Mouse (Mus musculus) left cerebral cortex, adult 18-20 months (tissue): ENCODE data around the gene Nrp1. TPM values are rescaled to one million over a fixed set of nuclear protein-coding genes. Genes with fewer than 3 reads are reported as not detected.

Source experiments
- DNase-seq, 2 experiments: peaks; one replicate each; pipeline ENCODE4 v3.0.0; 2021 to 2022; ENCODE audit warnings: low spot score in 2 of 2, mixed read lengths in 1 of 2
- total RNA-seq, 2 experiments: library from RNA; stranded (reverse); gene quantifications; 2 replicates each; pipeline ENCODE4 v1.2.3; 2021

Gene Nrp1
- total RNA-seq, 2 experiments from 2014 or later: 22.1 to 29.1 TPM

DNA sequence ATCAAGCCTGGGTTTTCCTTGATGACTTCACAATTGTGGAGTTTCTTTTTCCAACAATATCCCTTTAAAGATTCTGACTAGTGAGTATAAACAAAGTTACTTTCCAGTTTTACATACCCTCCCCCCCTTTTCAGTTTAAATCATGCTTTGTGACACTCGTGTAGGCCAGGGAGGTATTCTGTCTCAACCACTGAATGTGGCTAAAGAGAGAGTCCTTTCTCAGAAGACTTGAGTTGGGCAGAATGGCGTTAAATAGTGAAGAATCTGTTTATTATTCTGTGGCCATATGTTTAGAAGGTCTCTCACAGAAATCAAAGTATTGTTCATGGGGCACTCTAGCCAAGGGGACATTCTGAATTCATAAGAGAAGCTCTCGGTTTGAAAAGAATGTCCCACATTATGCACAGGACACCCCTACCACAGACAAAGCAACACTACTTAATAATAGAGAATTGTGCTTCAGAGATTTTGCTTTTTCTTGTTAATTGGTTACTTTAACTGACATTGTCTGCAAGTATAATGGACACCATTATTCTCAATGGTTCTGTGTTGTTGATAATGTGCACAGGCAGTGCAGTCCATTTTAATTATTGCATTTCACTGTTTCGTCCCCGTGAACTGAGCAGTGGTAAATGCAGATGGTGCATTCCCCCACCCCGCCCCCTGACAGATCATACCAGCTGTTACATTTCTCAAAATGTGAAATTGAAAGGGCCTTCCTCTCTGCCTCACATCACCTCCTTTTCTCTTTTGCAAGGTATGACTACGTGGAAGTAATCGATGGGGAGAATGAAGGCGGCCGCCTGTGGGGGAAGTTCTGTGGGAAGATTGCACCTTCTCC, 59.8 kb downstream of the Nrp1 start:
- no peak for DNase-seq

DNA sequence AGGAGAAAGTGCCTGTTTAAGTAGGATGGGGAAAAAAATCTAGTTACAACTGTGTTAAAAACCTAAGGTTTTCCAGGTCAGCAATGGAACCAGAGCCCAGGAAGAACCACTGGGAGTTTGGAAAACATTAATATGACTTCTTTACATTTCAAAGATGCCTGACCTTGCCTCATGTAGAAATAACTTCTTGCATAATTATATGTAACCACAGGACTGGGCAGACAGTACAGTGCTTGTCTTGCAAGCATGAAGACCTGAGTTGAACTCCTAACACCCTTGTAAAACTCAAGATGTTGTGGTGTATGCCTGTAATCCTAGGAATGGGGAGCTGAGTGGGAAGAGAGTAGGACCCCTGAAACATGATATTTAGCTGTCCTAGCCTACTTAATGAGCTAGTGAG, 61.6 kb downstream of the Nrp1 start:
- DNase-seq: no peak

DNA sequence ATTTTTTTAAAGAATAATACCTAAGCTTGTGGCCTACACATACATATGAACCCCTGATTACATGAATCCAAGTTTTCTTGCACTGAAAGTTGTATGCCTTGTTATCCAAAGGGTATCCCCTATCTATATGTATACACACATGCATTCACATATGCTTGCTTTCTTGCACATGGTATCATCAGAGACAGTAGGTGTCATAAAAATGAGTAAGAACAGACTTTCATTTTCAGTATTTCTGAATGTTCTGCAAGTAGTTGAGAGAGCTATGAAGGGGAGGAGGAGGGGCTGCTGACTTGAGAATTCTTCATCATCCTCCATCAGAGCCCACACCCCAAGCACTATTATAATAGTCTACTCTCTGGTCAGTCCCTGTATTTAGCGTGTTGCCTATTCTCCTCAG, 62.0 kb downstream of the Nrp1 start:
- DNase-seq: no peak

DNA sequence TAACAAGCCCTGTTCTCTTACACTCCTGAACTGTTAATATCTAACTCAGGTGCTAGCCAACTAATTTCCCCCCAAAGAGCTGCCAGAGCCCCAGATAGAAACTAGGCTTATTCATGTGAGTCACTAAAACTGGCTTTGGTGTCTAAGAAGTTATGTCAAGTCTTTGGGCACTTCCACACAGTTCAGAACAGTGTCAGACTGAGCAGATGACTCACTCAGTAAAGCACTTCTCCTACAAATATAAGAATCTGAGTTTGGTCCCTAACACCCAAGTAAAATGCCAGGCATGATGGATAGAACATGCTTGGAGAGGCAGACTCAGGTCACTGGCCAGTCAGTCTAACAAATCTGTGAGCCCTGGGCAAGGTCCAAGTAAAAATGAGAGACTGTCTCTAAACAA, 65.4 kb downstream of the Nrp1 start:
- no peak for DNase-seq

DNA sequence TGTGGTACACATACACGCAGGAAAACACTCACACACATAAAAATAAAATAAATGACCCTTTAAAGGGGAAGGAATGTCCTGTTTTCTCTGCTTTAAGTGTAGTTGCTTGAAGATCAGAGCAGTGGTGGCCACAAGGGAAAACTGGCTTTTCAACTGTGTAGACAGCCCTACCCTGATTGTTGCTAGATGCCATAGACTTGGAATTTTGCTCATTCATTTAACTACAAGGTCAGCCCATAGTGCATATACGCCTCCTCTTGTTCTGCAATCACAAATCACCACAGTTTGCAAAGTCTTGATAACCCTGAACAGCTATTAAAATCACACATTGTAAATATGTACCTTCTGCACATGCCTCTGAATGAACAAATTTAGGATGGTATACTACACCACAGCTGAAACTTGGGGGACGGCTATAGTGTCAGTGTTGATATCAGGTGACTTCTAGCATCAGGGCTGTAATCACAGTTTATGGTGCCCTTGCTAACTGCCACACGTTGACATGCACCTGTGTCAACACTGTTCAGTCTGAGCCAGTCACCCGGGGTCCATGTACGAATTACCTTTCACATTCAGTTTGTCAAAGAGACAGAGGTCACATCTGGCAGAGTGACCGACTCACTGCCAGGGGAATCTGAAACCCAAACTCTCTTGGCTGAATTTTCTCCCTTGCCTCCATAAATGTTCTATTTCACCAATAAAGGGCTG, 66.4 kb downstream of the Nrp1 start:
- no peak for DNase-seq

DNA sequence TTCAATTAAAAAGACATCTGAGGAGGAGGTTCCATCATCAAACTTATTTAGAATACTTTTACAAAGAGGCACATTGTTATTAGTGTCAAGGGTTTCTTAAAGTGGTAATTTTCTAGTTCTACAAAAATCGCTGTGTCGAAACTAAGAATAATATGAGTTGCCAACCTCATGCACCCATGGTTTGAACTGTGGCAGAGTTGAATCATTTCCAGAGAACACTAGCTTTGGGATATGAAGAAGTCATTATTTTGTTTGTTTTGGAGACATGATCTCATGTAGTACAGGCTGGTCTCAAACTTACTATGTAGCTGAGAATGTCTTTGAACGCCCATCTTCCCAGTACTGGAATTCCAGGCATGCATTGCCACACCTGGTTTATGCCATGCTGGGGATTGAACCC, 68.7 kb downstream of the Nrp1 start:
- no peak for DNase-seq

DNA sequence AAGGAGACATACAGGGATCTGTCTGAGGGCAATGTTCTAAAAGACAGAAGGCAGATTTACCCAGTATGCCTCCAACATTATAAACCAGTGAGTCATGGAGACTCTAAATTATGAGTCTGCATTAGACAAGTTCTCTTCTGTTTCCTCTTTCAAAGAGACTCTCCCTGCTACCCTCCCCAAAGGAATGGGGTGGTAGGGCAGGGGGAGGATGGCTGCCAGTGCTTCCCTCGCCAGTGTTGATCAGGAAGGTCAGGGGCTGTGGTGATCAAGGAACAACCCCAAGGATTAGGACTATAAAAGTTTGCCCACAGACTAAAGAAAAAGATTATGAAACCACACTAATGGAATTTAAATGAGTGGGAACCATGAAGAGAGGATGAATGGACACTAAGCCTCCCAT, 70.6 kb downstream of the Nrp1 start:
- no peak for DNase-seq

DNA sequence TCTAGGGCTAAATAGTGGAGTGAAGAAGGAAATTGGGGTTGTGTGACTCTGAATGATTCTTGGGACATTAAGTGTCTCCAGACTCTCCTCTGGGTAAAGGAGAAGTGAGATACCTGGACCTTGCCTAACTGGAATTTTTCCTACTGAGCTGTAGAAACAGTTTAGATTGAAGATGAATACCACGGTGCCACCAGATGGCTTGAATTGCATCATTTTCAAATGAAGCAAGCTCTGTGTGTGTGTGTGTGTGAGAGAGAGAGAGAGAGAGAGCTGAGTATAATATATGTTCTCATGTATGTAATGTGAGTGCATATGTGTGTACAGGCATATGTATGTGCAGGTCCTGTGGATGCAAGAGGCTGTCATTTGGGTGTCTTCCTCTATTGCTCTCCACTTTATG, 72.7 kb downstream of the Nrp1 start:
- no peak for DNase-seq

DNA sequence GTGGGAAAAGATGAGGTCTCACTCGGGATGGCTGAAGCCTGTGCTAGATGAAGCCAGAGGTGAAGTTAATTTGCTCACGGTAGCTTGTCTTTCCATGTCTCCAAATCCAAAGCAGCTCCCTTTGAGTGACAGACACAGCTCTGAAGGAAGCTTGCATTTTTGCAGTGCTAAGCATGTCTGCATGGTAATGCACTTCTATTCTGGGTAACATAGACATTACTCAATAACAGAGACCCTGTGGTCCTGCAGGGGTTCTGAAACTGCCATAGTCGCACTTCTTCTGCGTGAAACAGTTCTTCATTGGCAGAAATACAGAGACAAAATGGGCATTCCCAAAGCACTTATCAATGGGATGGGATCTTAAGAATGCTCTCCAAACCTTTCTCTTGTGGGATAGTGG, 77.3 kb downstream of the Nrp1 start:
- DNase-seq: no peak

DNA sequence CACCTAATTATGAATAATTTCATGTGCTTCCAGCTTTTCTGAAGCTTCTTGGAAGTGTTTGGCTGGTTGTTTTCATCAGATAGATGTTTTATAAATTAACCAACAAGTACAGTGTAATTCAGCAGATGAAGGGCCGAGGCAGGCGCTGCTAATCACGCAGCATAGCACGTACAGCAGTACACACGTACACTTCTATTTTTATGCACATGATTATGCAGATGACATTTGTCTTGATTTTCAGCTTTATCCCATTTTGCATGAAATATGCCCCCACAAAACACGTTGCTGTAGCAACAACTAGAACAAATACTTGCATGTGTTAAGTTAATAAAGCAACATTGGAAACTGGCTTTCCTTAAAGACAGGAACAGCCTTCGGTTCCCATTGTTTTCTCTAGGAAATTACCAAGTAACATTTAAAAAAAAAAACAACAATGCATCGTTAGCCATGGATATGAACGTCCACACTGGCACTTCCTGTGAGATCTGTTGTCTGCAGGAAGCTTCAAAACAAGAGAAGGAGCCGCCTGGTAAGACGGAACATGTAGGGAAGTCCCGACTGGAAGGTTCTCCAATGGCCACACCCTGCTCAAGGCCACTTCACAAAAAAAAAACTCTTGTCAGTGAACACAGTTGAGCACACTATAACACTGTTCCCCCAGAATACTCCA, 78.9 kb downstream of the Nrp1 start:
- DNase-seq: no peak

DNA sequence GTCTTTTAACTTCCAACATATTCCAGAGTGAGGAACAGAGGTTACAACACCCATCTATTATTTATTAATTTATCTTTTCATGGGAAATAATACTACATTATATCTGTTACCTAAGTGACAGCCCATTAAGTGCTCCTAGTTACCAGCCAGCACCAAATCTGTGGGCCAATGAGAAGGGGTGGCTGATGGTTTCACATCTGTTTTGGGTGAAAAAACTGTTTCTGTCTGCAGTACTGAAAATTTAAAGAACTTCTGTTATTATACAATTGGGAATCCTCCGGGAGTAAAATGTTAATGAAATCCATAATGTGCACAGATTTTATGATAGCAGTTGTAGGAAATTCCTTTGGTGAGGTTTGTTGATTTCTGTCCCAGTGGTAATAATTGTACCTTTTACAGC, 83.0 kb downstream of the Nrp1 start:
- no peak for DNase-seq

DNA sequence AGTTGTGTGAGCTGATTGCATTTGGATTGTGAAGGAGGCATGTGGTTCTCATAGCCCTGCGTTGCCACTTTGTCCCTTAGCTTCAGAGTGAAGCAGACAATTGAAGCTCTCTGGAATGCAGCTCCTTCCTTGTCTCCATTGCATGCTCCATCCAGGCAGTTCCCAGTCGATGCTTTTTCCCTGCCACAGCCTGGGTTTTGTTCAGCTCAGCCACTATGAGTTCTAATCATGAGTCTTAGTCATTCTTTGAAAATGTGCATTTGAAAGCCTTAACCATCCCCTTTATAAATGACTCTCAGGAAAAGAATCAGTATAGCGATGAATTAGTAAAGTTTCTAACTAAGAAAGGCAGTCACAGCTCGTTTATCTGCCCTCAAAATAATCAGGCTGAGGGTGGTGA, 87.2 kb downstream of the Nrp1 start:
- no peak for DNase-seq

DNA sequence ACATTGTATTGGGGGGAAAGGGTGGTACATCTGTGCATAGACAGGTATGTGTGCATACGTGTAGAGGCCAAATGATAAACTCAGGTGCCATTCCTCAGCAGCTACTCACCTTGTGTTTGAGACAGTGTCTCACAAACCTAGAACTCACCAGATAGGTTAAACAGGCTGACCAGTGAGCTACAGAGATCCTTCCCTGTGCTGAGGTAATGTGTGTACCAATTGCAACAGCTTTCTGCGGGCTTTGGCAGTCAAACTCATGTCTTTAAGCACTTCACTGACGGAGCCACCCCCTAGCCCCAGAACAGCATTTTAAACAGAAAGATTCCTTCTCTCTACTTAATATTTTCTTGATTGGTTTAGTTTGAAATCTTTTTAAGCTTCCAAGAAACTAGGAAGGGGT, 88.2 kb downstream of the Nrp1 start:
- DNase-seq: no peak

DNA sequence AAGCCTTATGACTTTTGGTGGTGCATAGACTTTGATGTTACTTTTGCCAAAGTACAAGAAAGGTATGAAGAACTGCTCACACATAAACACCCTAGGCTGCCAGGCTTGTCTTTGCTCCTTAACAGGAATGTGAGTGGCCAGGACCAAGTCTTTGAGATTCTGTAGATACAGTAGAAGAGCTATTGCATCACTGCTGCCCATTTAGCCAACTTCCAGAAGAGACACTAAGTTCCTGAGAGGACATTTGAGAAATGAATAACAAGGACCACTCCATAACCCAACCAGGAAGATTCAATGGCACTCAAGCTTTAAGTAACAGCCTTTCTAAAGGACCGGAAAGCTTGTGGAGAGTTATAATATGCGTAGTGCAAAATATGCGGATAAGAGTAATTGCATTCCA, 88.9 kb downstream of the Nrp1 start:
- no peak for DNase-seq

DNA sequence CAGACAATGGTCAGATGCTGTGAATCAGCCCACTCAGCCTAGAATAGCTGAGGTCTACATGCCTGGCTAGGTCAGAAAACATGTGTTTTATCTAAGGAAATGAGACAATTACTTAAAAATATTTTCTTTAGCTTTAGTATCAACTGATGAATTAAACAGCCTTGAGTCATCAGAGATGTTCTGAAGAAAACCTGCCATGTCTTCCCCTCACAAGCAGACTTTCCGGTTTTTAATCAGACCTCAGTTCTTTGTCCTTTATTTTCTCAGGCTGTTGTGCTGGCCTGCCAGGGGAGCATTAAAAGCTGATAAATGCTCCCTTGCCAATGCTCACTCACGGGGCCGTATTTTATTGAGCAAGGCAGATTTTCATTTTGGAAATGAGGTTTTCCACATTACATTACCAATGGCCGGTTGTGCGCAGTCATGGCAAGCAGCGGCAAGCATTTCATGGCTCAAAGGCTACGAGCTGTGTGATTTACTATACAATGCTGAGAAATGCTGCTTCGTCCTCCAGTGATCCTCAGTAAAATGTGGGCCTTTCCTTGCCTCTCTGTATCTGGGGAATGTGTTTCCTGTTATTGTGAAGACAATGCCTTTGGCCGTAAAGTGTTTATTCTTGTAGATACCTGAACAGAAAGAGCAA, 92.1 kb downstream of the Nrp1 start:
- no peak for DNase-seq

DNA sequence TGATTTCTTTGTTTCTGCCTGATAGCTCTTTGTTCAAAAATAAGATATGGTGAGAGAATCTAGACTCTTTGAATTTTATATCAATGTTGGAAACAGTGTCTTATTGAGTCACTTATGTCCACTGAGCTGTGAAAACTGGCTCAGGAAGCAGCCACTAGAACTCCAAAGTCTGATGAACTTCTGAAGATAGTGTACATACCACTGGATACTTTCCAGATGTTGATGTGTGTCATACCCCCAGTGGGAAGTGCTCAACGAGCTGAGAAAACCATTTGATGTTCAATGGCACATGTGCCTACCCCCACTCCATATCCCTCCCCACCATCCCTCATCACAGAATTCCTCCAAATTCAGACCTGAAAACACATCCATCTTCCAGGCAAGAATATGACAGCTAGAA, 92.7 kb downstream of the Nrp1 start:
- no peak for DNase-seq

DNA sequence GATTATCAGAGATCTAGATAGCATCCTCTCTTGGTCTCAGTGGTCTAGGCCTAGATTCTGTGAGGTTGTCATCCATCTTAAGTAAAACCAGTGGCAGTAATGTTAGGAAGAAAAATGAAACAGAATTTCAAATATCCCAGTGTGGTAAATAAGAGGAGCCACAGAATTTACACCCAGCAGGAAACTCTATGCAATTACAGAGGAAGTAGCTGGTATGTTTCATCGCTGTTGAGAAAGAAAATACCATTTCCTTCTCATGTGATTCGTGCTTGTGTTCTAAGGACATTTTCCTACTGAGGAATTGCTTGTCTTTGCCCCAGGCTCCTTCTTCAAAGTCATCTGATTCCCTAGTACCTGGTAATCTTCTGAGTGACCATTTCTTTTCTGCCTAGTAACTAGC, 95.1 kb downstream of the Nrp1 start:
- no peak for DNase-seq

DNA sequence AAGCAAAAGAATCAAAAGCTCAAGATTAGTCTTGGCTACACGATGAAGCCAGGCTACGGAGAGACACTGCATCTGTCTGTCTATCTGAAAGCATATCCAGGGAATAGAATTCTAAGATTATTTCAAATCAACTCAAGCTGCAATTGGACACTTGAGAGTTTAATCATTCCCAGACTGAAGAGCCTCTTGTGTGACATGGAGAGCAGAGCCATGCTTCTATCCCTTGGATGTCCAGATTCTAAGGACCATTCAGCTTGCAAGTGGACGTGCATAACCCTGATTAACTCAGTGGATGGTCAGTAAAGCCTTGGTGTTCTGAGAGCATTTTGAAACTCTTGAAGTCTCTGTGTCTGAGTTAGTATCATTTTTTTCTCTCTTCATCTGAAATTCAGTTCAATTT, 95.6 kb downstream of the Nrp1 start:
- DNase-seq: no peak

DNA sequence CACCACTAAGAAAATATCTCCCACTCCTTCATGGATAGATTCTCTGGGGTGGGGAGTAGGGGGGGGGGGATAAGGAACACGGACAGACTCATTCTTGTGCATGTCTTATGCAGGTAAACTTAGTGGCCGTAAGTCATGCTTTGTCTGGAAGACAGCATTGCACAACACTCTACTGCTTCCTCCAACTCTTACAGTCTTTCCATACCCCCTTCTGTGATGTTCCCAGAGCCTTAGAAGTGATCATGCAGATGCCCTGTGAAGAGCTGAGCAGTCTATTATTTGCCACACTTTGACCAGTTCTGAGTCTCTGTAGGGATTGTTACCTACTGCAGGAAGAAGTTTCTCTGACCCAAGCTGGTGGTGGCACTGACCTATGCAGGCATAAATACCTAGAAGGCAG, 98.9 kb downstream of the Nrp1 start:
- no peak for DNase-seq

DNA sequence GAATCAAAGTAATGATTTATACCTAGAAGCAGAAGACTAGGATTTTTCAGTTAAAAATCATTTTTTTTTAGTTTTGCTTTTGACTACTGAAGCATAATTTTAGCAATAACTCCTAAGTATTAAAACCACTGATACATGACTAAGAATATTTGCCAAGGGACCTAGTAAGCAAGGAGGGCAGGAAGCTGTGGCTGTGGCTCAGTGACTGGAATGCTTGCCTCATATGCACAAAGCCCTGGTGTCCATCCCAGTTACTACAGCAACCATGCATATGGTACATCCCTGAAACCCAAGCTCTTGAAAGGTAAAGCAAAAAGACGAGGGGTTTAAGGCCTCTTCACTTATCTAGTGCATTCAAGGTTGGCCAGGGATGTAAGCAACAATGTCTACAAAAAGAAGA, 101.3 kb downstream of the Nrp1 start:
- no peak for DNase-seq

DNA sequence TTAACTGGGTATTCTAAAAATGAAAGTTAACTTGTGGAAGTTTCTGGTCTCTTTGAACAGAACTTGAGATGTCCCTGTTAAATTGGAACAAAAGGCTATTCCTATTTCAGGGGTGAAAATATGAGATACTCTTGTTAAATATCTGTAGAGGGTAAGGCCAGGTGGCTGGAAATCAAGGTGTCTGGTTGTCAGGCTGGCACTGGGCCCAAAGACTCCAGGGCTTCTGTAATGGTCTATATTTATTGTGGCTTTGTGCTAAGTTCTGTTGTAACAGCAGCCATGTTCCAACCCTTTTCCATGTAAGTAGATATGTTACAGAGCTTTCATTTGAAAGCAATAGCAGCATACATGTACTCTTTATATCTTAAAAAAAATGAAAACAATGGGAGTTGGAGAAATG, 103.3 kb downstream of the Nrp1 start:
- DNase-seq: no peak

DNA sequence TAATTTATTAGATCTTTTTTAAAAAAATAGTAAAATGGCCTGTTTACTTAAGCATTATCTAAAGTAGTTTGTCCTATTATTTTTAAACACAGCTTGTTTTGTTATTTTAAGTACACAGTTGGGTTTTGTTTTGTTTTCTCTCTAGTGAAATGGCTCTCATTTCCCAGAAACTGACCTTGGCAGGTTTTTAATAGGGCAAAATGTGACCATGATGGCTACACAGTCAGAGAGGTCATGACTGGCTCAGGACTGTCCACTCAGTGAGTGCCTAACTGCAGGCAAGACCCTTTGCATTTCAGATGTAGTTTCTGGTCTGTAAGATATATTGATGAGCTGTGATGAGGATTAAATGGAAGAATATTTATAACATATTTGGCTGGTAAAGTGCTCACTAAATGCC, 104.8 kb downstream of the Nrp1 start:
- DNase-seq: no peak
